Mouse (Mus musculus): Measurements from ENCODE around the gene Tbx19. TPM values are rescaled to one million over a fixed set of nuclear protein-coding genes. Genes with fewer than 3 reads are reported as not detected.

The Tbx19 gene
- polyA plus RNA-seq (2014; fragmentation: Nextera tagmentation; extraction: Ambion mirVana) = not detected in 2 replicates

GRCm38 (mm10) chr1:165160723-165161405 lies at the start of gene Tbx19:
Gene Tbx19, minus strand, starts transcription at chr1:165160773.
- 83% methylated on average over 8 of the region's 8 CpGs for WGBS
- no peak within 1 kb of the TSS for H3K27ac ChIP-seq (ENCODE audit: low read length)
- H3K4me2 ChIP-seq (replicated peaks; ENCODE audit: low read depth, low read length) = no peak within 1 kb of the TSS
- no peak within 1 kb of the TSS for H3K9ac ChIP-seq (replicated peaks; ENCODE audit: low read depth, low read length)
- no peaks in the 10 kb centered on the region for H3K9me3 ChIP-seq (ENCODE audit: control insufficient read depth, low read depth, low read length)
- ATAC-seq (ENCODE audit: insufficient number of reproducible peaks, insufficient read depth, low FRiP score, low read depth) = no peak
- H3K4me3 ChIP-seq (ENCODE audit: low read depth, low read length) = no peak within 1 kb of the TSS
- no peaks in the 10 kb centered on the region for H3K4me1 ChIP-seq (ENCODE audit: control insufficient read depth, insufficient read depth, low read length)
- no peaks in the 10 kb centered on the region for H3K36me3 ChIP-seq (ENCODE audit: control insufficient read depth, insufficient read depth, low read length)
- H3K27me3 ChIP-seq (ENCODE audit: control insufficient read depth, insufficient read depth, low read length) = no peaks in the 10 kb centered on the region

GRCm38 (mm10) chr1:165205591-165205990 lies 45.0 kb upstream of the Tbx19 start:
- no peak overlapping the region for H3K27ac ChIP-seq (ENCODE audit: low read length)
- WGBS = 17% methylated on average over 2 of the region's 2 CpGs
- no peak for ATAC-seq (ENCODE audit: insufficient number of reproducible peaks, insufficient read depth, low FRiP score, low read depth)

GRCm38 (mm10) chr1:165203488-165204035 lies 43.0 kb upstream of the Tbx19 start:
- no peak overlapping the region for H3K9ac ChIP-seq (replicated peaks; ENCODE audit: low read depth, low read length)
- ATAC-seq (ENCODE audit: insufficient number of reproducible peaks, insufficient read depth, low FRiP score, low read depth) = no peak
- no peak overlapping the region for H3K4me2 ChIP-seq (replicated peaks; ENCODE audit: low read depth, low read length)
- no peak overlapping the region for H3K27ac ChIP-seq (ENCODE audit: low read length)
- 32% methylated on average over 2 of the region's 2 CpGs for WGBS
- H3K9me3 ChIP-seq (ENCODE audit: control insufficient read depth, low read depth, low read length) = no peaks in the 10 kb centered on the region
- H3K4me3 ChIP-seq (ENCODE audit: low read depth, low read length) = no peak overlapping the region
- H3K36me3 ChIP-seq (ENCODE audit: control insufficient read depth, insufficient read depth, low read length) = no peaks in the 10 kb centered on the region
- H3K27me3 ChIP-seq (ENCODE audit: control insufficient read depth, insufficient read depth, low read length) = no peaks in the 10 kb centered on the region
- no peaks in the 10 kb centered on the region for H3K4me1 ChIP-seq (ENCODE audit: control insufficient read depth, insufficient read depth, low read length)

More at GRCm38 (mm10) chr1:165205591-165205990, 45.0 kb upstream of the Tbx19 start:
- no peaks in the 10 kb centered on the region for H3K4me1 ChIP-seq (ENCODE audit: control insufficient read depth, insufficient read depth, low read length)
- H3K36me3 ChIP-seq (ENCODE audit: control insufficient read depth, insufficient read depth, low read length) = no peaks in the 10 kb centered on the region
- H3K4me3 ChIP-seq (ENCODE audit: low read depth, low read length) = no peak overlapping the region
- no peak overlapping the region for H3K4me2 ChIP-seq (replicated peaks; ENCODE audit: low read depth, low read length)
- no peak overlapping the region for H3K9ac ChIP-seq (replicated peaks; ENCODE audit: low read depth, low read length)
- no peaks in the 10 kb centered on the region for H3K9me3 ChIP-seq (ENCODE audit: control insufficient read depth, low read depth, low read length)
- no peaks in the 10 kb centered on the region for H3K27me3 ChIP-seq (ENCODE audit: control insufficient read depth, insufficient read depth, low read length)

- H3K27ac ChIP-seq (ENCODE audit: low read length) = no peak overlapping the region
- WGBS = 73% methylated on average over 4 of the region's 4 CpGs
- no peaks in the 10 kb centered on the region for H3K27me3 ChIP-seq (ENCODE audit: control insufficient read depth, insufficient read depth, low read length)
- H3K4me3 ChIP-seq (ENCODE audit: low read depth, low read length) = no peak overlapping the region
- H3K9me3 ChIP-seq (ENCODE audit: control insufficient read depth, low read depth, low read length) = no peaks in the 10 kb centered on the region
- H3K9ac ChIP-seq (replicated peaks; ENCODE audit: low read depth, low read length) = no peak overlapping the region
- ATAC-seq (ENCODE audit: insufficient number of reproducible peaks, insufficient read depth, low FRiP score, low read depth) = no peak
- H3K4me1 ChIP-seq (ENCODE audit: control insufficient read depth, insufficient read depth, low read length) = no peaks in the 10 kb centered on the region
- H3K36me3 ChIP-seq (ENCODE audit: control insufficient read depth, insufficient read depth, low read length) = no peaks in the 10 kb centered on the region
- H3K4me2 ChIP-seq (replicated peaks; ENCODE audit: low read depth, low read length) = no peak overlapping the region
These were observed 41.0 kb upstream of the Tbx19 start for GRCm38 (mm10) chr1:165201445-165202012.

GRCm38 (mm10) chr1:165200748-165201147 lies 40.2 kb upstream of the Tbx19 start:
- ATAC-seq (ENCODE audit: insufficient number of reproducible peaks, insufficient read depth, low FRiP score, low read depth) = 0 out of 2 replicates have a peak, but pooled peaks have one; percentile 10
- no peaks in the 10 kb centered on the region for H3K27me3 ChIP-seq (ENCODE audit: control insufficient read depth, insufficient read depth, low read length)
- no peaks in the 10 kb centered on the region for H3K4me1 ChIP-seq (ENCODE audit: control insufficient read depth, insufficient read depth, low read length)
- no peak overlapping the region for H3K9ac ChIP-seq (replicated peaks; ENCODE audit: low read depth, low read length)
- H3K4me2 ChIP-seq (replicated peaks; ENCODE audit: low read depth, low read length) = no peak overlapping the region
- H3K36me3 ChIP-seq (ENCODE audit: control insufficient read depth, insufficient read depth, low read length) = no peaks in the 10 kb centered on the region
- 50% methylated on average over 8 of the region's 8 CpGs for WGBS
- no peak overlapping the region for H3K27ac ChIP-seq (ENCODE audit: low read length)
- no peaks in the 10 kb centered on the region for H3K9me3 ChIP-seq (ENCODE audit: control insufficient read depth, low read depth, low read length)
- no peak overlapping the region for H3K4me3 ChIP-seq (ENCODE audit: low read depth, low read length)

- H3K4me3 ChIP-seq (ENCODE audit: low read depth, low read length) = no peak overlapping the region
- no peaks in the 10 kb centered on the region for H3K36me3 ChIP-seq (ENCODE audit: control insufficient read depth, insufficient read depth, low read length)
- peaks cover 5% of the 10 kb centered on the region; the same call in 1 of the 2 replicates for H3K4me1 ChIP-seq (ENCODE audit: control insufficient read depth, insufficient read depth, low read length)
- no peak overlapping the region for H3K4me2 ChIP-seq (replicated peaks; ENCODE audit: low read depth, low read length)
- 67% methylated on average over 3 of the region's 3 CpGs for WGBS
- no peak for ATAC-seq (ENCODE audit: insufficient number of reproducible peaks, insufficient read depth, low FRiP score, low read depth)
- no peaks in the 10 kb centered on the region for H3K27me3 ChIP-seq (ENCODE audit: control insufficient read depth, insufficient read depth, low read length)
- H3K9me3 ChIP-seq (ENCODE audit: control insufficient read depth, low read depth, low read length) = no peaks in the 10 kb centered on the region
- no peak overlapping the region for H3K9ac ChIP-seq (replicated peaks; ENCODE audit: low read depth, low read length)
- H3K27ac ChIP-seq (ENCODE audit: low read length) = no peak overlapping the region
These were observed 39.1 kb upstream of the Tbx19 start for GRCm38 (mm10) chr1:165199639-165200038.

- Histone ChIP-seq H3K36me3 (ENCODE audit: control insufficient read depth, insufficient read depth, low read length) (no peaks in the 10 kb centered on the region), H3K4me1 (ENCODE audit: control insufficient read depth, insufficient read depth, low read length) (peaks cover 5% of the 10 kb centered on the region; the same call in 1 of the 2 replicates), H3K27me3 (ENCODE audit: control insufficient read depth, insufficient read depth, low read length) (no peaks in the 10 kb centered on the region), H3K27ac (ENCODE audit: low read length) (no peak overlapping the region), H3K9me3 (ENCODE audit: control insufficient read depth, low read depth, low read length) (no peaks in the 10 kb centered on the region), H3K4me3 (ENCODE audit: low read depth, low read length) (no peak overlapping the region), H3K4me2 (replicated peaks; ENCODE audit: low read depth, low read length) (no peak overlapping the region), H3K9ac (replicated peaks; ENCODE audit: low read depth, low read length) (no peak overlapping the region)
- WGBS = 67% methylated on average over 1 of the region's 1 CpGs
- ATAC-seq (ENCODE audit: insufficient number of reproducible peaks, insufficient read depth, low FRiP score, low read depth) = no peak
These were observed 38.4 kb upstream of the Tbx19 start for GRCm38 (mm10) chr1:165198951-165199350.

GRCm38 (mm10) chr1:165197875-165198274 lies 37.3 kb upstream of the Tbx19 start:
- Histone ChIP-seq H3K27ac (ENCODE audit: low read length) (no peak overlapping the region), H3K4me3 (ENCODE audit: low read depth, low read length) (no peak overlapping the region), H3K9ac (replicated peaks; ENCODE audit: low read depth, low read length) (no peak overlapping the region), H3K27me3 (ENCODE audit: control insufficient read depth, insufficient read depth, low read length) (no peaks in the 10 kb centered on the region), H3K9me3 (ENCODE audit: control insufficient read depth, low read depth, low read length) (no peaks in the 10 kb centered on the region), H3K36me3 (ENCODE audit: control insufficient read depth, insufficient read depth, low read length) (no peaks in the 10 kb centered on the region), H3K4me1 (ENCODE audit: control insufficient read depth, insufficient read depth, low read length) (peaks cover 7% of the 10 kb centered on the region), H3K4me2 (replicated peaks; ENCODE audit: low read depth, low read length) (no peak overlapping the region)
- 64% methylated on average over 3 of the region's 3 CpGs for whole genome bisulfite sequencing
- ATAC-seq (ENCODE audit: insufficient number of reproducible peaks, insufficient read depth, low FRiP score, low read depth) = no peak

Measured in stomach, embryonic 14.5 days (tissue).